Mouse (Mus musculus): Measurements from ENCODE around the gene Gm7029.

DNA sequence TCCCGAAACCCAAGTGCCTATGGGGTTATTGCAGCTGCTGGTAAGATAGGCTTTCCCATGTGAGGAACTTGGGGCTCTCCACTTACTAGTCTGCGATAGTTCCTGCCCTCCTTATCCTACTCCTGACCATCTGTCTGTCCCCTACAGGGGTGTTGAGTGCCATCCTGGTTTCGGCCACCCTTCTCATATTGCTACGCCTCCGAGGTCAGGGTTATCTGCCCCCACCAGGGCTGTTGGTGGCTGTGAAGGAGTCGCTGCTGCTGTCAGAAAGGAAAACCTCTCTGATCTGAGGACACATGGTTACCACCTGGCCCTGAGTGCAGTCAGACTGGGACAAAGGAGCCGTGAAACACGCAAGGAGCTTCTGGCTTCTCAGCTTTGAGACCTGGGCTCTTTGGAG is 25.5 kb upstream of the Gm7029 start:
- TF ChIP-seq CTCF (IDR thresholded peaks at IDR 0.05; ENCODE audit: low read depth), result no peak
- no peak for TF ChIP-seq EP300 (IDR thresholded peaks at IDR 0.05; ENCODE audit: low read depth)

Data from liver, embryonic 14.5 days (tissue).